Mouse (Mus musculus): ENCODE results near the gene Ankrd63.

GRCm38 (mm10) chr2:118729194-118729593 lies 25.4 kb upstream of the Ankrd63 start:
- TF ChIP-seq CTCF (IDR thresholded peaks at IDR 0.05; ENCODE audit: low read depth) (no peak), EP300 (IDR thresholded peaks at IDR 0.05; ENCODE audit: low read depth) (no peak)
